Mouse (Mus musculus) thymus, postnatal 25 days (tissue): ENCODE measurements around the gene Trex1.

Source experiments
- DNase-seq: peaks from one replicate; pipeline ENCODE4 v3.0.0; 2022

Trex1 gene

GRCm38 (mm10) chr9:109059136-109059903, at the start of gene Trex1:
TSS of gene Trex1 (minus strand) at chr9:109059734.
- DNase-seq, result peak; percentile 88

DNA sequence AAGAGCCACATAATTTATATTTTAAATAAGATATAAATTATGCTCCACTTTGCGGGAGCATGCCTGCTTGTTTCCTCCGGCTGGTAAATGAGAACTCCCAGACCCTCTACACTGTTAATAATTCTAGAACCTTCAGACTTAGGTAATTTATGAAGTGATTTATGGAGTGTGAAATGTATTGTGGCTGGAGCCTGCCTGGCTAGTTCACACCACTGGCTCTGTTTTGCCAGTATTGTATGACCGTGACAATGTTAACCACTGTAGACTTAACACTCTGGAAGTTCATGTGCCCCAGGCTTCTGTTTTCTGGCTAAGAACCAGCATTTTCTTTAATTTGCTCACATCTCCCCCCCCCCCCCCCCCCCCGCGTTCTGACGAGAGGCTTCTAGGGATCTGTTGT, 47.8 kb upstream of the Trex1 start:
- DNase-seq, result no peak

DNA sequence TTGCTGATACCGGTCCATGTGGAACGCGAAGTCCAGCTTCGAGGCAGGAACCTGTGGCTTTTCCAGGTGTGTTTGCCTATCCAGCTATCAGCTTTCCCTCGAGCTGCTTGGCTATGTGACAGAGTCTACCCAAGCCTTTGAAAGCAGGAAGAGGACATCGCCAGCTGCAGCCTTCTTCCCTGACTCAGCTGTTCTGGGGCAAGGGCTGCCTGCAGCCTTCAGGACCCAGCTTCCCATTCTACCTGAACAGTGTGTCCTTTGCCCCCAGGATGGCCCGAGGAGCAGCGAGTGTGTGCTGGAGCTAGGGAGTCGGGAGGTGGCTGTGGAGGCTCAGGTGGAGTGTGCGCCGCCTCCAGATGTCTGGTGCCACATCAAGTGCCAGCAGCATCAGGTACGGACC, 46.1 kb upstream of the Trex1 start:
- no peak for DNase-seq

- no peak for DNase-seq
Measured at GRCm38 (mm10) chr9:109105011-109105410, 45.5 kb upstream of the Trex1 start.

GRCm38 (mm10) chr9:109104083-109104482, 44.5 kb upstream of the Trex1 start:
- no peak for DNase-seq

- no peak for DNase-seq
Measured at GRCm38 (mm10) chr9:109103250-109103649, 43.7 kb upstream of the Trex1 start.

- no peak for DNase-seq
Measured at GRCm38 (mm10) chr9:109102541-109102940, 43.0 kb upstream of the Trex1 start.

DNA sequence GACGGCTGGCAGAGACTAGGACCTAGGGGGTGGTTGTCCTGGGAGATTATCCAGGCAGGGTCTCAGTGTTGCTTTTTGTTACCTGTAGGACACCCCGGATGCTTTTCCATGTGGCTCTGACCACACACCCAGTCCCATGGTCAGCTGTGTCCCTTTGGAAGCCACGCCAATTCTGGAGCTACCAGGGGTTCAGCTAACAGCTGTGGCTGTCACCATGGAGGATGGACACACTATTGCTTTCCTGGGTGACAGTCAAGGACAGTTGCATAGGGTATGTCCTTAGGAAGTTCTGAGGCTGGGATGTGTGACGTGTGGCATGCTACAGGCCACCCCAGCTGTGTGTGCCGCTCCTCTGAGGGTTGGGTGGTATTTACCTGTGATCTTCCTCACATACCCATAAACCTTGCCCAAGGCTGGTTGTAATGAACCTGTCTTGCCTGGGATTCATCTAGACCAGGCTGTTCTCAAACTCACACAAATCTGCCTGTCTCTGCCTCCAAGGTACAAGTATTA, 42.5 kb upstream of the Trex1 start:
- DNase-seq, result no peak

DNA sequence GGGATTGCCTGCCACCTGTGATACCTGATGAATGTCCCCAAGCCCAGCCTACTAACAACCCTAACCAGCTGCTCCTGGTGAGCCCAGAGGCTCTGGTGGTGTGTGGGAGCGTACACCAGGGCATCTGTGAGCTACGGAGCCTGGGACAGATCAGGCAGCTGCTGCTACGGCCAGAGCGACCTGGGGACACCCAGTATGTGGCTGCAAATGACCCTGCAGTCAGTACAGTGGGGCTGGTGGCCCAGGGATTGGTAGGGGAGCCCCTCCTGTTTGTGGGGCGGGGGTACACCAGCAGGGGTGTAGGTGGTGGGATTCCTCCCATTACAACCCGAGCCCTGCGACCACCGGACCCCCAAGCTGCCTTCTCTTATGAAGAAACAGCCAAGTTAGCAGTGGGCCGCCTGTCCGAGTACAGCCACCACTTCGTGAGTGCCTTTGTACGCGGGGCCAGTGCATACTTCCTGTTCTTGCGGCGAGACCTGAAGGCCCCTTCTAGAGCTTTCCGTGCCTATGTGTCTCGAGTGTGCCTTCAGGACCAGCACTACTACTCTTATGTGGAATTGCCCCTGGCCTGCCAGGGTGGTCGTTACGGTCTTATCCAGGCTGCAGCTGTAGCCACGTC, 40.9 kb upstream of the Trex1 start:
- DNase-seq, result no peak

DNA sequence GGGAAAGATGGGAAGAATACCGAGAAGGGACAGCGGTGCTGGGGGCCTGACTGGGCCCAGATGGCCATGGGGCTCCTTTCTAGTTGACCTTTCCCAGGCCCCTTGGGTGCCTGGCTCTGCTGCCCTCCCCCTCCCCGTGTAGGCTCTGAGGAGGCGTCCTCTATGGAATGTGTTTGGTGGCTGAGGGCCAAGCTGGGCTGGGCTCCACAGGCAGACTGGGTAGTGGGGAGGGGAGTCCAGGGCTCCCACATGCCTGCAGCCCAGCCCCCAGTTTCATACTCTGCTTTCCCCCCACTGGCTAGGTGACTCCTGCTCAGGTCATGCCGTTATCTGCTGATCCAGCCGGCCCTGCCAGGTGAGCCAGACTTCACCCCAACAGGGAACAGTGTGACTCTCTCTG, 39.4 kb upstream of the Trex1 start:
- DNase-seq, result no peak

GRCm38 (mm10) chr9:109098366-109098765, 38.8 kb upstream of the Trex1 start:
- DNase-seq, result no peak

GRCm38 (mm10) chr9:109097831-109098230, 38.3 kb upstream of the Trex1 start:
- no peak for DNase-seq

DNA sequence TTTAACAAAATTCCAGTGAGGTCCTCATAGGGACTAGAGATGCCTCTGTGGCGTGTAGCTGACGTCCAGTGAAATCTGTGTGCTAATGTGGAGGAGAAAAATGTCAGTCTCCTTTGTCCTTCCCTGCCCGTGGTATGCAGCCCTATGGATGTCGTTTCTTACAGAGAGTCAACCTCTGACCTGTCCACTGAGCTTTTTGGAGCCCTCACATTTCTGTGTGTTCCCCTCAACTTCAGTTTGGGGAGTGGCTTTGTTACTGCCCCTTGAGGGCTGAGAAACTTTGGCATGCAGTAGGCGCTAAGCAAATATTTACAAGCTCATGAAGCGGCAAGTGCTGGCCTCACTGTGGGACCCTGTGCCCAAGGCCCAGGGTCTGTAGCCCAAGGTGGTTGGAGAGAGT, 37.8 kb upstream of the Trex1 start:
- DNase-seq, result no peak

DNA sequence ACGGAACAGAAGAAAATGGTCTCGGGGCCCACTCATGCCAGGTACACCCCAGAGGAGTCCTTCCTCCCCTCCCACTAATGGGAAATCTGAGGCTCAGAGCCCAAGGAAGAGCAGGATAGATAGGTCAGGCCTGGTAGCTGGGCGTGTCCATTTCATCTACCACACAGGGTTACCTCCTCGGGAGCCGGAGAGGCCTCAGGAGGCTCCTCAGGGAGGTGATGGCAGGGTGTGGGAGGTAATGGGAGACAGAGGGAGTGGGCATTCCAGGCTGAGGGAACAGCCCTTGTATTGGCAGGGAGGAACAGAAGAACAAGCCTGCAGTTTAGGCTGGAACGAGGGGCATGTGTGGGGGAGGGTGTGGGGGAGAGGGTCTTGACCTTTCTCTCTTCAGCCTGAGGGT, 37.3 kb upstream of the Trex1 start:
- DNase-seq, result no peak

DNA sequence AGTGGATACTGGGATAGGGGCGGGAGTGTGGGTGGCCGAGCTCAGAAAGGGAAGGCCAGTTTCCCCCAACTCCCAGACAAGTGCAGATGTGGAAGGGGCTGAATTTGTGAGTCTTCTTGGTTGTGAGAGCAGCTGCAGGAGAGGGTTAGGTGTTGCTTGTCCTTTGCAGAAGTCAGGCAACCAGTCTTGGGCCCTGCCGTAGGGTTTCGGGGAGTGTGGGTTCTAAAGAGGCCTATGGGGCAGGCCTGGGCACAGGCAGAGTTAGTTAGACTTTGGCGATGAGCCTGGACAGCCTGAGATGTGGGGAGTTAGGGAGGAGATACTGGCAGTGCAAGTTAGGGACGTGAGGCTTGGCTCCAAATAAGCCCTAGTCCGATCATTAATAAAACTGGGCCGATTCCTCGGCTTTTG, 36.7 kb upstream of the Trex1 start:
- DNase-seq, result no peak

- DNase-seq, result peak; percentile 76
Measured at GRCm38 (mm10) chr9:109095137-109095982, 35.8 kb upstream of the Trex1 start, which contains the start of gene Plxnb1. TSS of gene Plxnb1 (plus strand) at chr9:109095389.

- no peak for DNase-seq
Measured at GRCm38 (mm10) chr9:109094553-109095136, 35.1 kb upstream of the Trex1 start.

- no peak for DNase-seq
Measured at GRCm38 (mm10) chr9:109093786-109094552, 34.4 kb upstream of the Trex1 start.

DNA sequence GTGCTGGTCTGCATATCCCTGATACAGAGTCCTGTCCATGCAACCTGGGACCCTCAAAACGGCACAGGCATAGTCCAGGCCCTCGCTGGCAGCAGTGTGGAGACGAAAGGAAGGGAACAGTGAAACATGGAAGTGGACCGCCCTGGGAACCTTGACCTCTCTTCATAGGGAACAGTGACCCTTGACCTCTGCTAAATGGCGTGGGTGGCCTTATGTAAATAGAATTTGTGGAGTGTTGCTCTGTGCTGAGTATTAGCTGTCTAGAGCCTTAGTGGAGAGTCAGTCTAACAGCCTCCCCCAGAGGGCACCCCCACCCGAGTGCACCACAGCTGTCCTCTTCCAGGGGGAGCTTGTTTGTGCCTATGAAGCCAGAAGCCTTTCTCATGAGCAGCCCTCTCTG, 33.3 kb upstream of the Trex1 start:
- DNase-seq, result no peak

DNA sequence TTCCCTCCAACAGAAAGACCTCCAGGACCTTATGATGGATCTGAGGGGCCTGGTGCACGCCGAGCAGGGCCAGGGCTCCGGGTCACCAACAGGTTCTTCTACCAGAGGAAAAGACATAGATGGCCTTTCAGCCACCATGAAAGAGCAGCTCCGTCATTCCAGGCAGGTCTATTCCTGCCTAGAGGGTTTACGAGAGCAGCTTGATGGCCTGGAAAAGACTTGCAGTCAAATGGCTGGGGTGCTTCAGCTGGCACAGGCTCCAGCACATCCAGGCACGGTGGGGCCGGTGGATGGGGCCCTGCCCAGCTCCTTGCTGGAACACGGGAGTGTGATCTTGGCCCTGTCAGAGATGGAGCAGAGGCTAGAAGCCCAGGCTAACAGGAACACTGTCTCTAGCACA, 32.3 kb upstream of the Trex1 start:
- DNase-seq, result no peak

DNA sequence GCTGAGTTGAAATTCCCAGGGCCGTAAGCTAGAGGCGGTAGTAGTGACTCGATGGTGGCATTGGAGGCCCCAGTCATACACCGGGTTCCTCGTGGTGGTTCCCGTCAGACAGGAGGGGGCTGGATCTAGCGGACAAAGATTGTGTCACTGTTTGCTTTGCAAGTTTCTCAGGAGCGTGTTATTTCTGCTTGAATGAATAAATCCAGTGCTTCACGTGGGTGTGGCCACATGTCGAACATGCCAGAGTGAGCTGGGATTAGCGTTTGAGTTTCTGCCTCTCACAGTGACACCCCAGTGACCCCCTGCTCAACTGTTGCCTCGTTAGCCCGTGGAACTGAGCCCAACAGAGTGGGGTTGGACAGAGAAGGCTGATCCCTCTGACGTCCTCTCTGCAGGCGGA, 30.9 kb upstream of the Trex1 start:
- no peak for DNase-seq

- no peak for DNase-seq
Measured at GRCm38 (mm10) chr9:109087987-109088386, 28.5 kb upstream of the Trex1 start.
